Mouse (Mus musculus) forebrain, embryonic 14.5 days (tissue): ENCODE data around the gene Cpm. TPM values are rescaled to one million over a fixed set of nuclear protein-coding genes. Genes with fewer than 3 reads are reported as not detected.

Source experiments
- ATAC-seq: fragments of 200-750 bp; cut with Nextera tagmentation; 2 replicates; pipeline ENCODE4 v1.8.0; 2017; ENCODE audit warnings: mild to moderate bottlenecking, moderate library complexity
- DNase-seq: peaks from one replicate; pipeline ENCODE4 v3.0.0-alpha.2; 2015; ENCODE audit warnings: low spot score
- H3K27ac ChIP-seq: fragments of 300-500 bp; sonication (generic); 2 replicates; pipeline ENCODE4 v1.5.1; 2014; ENCODE audit warnings: low read depth, mild to moderate bottlenecking, control low read depth, low read length, moderate library complexity
- H3K27me3 ChIP-seq: fragments of 300-500 bp; sonication (generic); replicated peaks from 2 replicates; pipeline ENCODE4 v1.6.1; 2014; ENCODE audit warnings: low read length, control low read depth, mixed read lengths; ENCODE audit not compliant: control insufficient read depth, insufficient read depth
- H3K36me3 ChIP-seq: fragments of 300-500 bp; sonication (generic); 2 replicates; pipeline ENCODE4 v1.6.1; 2014; ENCODE audit warnings: low read length, control low read depth; ENCODE audit not compliant: control insufficient read depth, insufficient read depth
- H3K4me1 ChIP-seq: fragments of 300-500 bp; sonication (generic); 2 replicates; pipeline ENCODE4 v1.6.1; 2014; ENCODE audit warnings: antibody characterized with exemption, low read length, control low read depth; ENCODE audit not compliant: control insufficient read depth, insufficient read depth
- H3K4me2 ChIP-seq: fragments of 300-500 bp; sonication (generic); 2 replicates; pipeline ENCODE4 v1.6.1; 2014; ENCODE audit warnings: mild to moderate bottlenecking, control low read depth, low read length
- H3K4me3 ChIP-seq: fragments of 300-500 bp; sonication (generic); 2 replicates; pipeline ENCODE4 v1.5.1; 2014; ENCODE audit warnings: low read depth, low read length, control low read depth
- H3K9ac ChIP-seq: fragments of 300-500 bp; sonication (generic); 2 replicates; pipeline ENCODE4 v1.6.1; 2014; ENCODE audit warnings: mild to moderate bottlenecking, low read length, control low read depth, moderate library complexity
- H3K9me3 ChIP-seq: fragments of 300-500 bp; sonication (generic); replicated peaks from 2 replicates; pipeline ENCODE4 v1.6.1; 2016; ENCODE audit warnings: low read length, control low read depth, mixed read lengths; ENCODE audit not compliant: control insufficient read depth
- WGBS: fragments of 180-500 bp; shearing (Covaris S2); extraction: QIAGEN DNeasy Blood & Tissue Kit; methylation state at CpG from one replicate; pipeline ENCODE4 v1.1.7; 2014; 5-methylcytosine and 5-hydroxymethylcytosine counted together
- polyA plus RNA-seq: library from polyadenylated mRNA; unstranded; fragments of >200 nt; fragmentation: Nextera tagmentation; extraction: Ambion mirVana; gene quantifications from 2 replicates; pipeline ENCODE4 v1.2.1, GENCODE M21; 2014

Gene Cpm
- polyA plus RNA-seq, 1 experiment from 2014 or later = 6.1 TPM

DNA sequence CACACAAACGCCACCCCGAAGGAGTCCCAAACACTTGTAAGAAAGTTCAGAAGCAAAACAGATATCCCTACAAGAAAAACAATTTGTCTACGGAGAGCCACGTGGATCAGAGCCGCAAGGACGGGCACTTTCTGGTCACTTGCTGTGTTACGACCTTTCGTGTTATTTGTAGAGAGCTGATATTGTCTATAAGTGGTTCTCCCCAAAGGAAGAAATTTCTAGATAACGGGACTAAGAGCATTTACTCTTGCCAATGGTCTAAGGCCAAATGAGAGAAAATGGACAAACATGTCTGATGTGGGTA, 54.4 kb downstream of the Cpm start:
- DNase-seq (no peak), ATAC-seq (no peak)
- Histone ChIP-seq H3K9me3 (no peaks in the 10 kb centered on the region), H3K4me1 (no peaks in the 10 kb centered on the region), H3K36me3 (peaks cover 13% of the 10 kb centered on the region), H3K4me2 (no peak overlapping the region), H3K9ac (no peak overlapping the region), H3K4me3 (no peak overlapping the region), H3K27ac (no peak overlapping the region), H3K27me3 (no peaks in the 10 kb centered on the region)
- 95% methylated on average over 9 of the region's 9 CpGs for WGBS

DNA sequence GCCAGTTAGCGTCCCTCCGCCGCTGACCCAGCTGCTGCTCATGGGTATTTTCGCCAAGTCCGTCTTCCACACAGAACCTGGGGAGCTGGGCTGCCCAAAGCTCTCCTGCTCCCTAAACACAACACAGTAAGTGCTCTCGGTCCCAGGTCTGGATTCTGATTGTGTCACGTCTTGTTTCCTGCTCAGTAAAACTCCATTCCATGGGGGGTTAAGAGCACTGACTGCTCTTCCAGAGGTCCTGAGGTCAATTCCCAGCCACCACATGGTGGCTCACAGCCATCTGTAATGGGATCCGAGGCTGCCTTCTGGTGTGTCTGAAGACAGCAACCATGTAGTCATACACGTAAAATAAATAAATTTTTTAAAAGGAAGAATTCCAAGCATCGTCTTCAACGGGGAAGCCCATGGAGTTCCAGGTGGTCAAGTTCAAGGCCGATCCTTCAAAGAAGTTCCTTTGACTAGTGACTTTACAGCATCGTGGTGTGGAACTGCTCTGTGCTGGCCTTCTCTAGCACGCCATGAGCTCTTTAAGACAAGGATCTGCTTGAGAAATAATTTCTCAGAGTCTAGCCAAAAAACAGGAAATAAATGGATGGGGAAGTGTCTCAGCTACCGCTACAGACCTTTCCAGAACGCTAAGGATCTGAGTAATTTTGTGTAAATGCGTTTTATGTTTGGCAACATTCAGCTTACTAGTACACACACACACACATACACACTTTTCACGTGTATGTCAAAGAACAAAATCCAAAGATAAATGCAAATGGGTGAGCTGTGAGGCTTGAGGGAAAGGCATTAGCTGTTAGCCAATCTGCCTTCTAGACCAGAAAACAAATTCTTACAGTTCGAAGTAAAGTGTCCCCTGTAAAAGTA, 55.2 kb downstream of the Cpm start:
- no peak for ATAC-seq
- WGBS = 89% methylated on average over 19 of the region's 19 CpGs
- no peaks in the 10 kb centered on the region for H3K27me3 ChIP-seq

DNA sequence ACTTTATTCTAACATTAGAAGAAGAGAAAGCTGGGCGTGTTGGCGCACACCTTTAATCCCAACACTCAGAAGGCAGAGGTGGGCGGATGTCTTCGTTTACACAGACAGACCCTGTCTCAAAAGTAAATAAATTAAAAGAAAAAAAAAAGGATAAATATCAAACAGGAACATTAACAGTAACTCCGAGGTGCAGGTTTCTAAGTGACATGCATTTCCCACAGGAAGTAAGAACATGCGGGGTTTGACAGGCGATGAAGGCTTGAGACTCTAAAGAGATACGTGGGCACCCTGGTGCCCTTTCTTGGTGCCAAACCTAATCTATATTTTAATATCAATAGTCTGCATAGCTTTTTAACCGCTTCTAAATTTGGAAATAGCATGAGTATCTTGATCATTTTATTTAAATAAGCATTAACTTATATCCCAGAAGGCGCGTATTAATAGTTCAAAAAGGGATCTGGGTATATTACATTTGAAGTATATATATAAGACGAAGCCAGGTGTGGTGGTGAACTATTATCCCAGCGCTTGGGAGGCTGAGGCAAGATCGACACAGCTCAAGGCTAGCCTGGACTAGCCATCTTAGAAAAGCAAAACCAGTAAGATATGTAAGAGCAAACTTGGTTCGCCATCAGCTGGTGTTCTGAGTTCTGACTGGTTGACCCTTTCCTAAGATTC, 56.0 kb downstream of the Cpm start:
- H3K4me3 ChIP-seq = no peak overlapping the region
- ATAC-seq = no peak
- 96% methylated on average over 15 of the region's 15 CpGs for WGBS

More for the DNA sequence above, 55.2 kb downstream of the Cpm start:
- Histone ChIP-seq H3K4me3 (no peak overlapping the region), H3K4me2 (no peak overlapping the region), H3K27ac (no peak overlapping the region), H3K4me1 (no peaks in the 10 kb centered on the region), H3K9me3 (no peaks in the 10 kb centered on the region), H3K9ac (no peak overlapping the region), H3K36me3 (peaks cover 21% of the 10 kb centered on the region)
- DNase-seq = no peak

DNA sequence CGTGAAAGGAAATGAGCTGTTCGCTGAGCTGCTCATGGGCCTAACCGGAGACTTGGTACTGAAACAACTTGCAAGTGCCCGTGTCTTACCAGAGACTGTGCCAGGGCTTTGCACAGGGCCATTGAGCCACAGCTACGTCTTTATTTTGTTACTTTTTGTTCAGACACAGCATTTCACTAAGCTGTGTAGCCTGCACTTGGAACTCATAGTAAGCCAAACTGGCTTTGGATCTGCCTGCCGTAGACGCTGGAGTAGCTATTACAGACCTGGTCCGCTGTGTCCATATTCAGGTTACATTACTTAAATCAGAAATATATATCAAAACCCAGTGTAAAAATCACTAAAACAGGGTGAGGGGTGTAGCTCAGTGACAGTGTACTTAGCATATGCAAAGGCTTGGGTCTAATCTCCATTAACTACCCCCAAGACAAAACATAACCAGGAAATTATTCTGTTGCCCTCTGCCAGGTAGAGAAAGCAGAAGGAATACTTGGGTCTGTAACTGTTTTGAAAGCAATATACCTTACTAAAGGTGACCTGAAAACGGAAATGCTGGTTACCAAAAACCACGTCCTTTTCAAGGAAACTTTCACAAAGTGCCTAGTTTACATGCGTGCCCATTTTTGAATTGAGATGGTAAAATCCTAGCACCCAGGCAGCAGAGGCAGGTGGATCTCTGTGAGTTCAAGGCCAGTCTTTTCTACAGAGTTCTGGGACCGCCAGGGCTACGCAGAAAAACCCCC, 56.7 kb downstream of the Cpm start:
- Histone ChIP-seq H3K4me1 (no peaks in the 10 kb centered on the region), H3K4me2 (no peak overlapping the region), H3K9ac (no peak overlapping the region), H3K4me3 (no peak overlapping the region), H3K27me3 (no peaks in the 10 kb centered on the region), H3K27ac (no peak overlapping the region), H3K36me3 (peaks cover 35% of the 10 kb centered on the region), H3K9me3 (no peaks in the 10 kb centered on the region)
- DNase-seq (no peak), ATAC-seq (no peak)
- WGBS = 92% methylated on average over 13 of the region's 13 CpGs

More for the DNA sequence above, 56.0 kb downstream of the Cpm start:
- H3K4me1 ChIP-seq = no peaks in the 10 kb centered on the region
- H3K27ac ChIP-seq = no peak overlapping the region
- H3K9me3 ChIP-seq = no peaks in the 10 kb centered on the region
- no peaks in the 10 kb centered on the region for H3K27me3 ChIP-seq
- peaks cover 28% of the 10 kb centered on the region for H3K36me3 ChIP-seq
- no peak overlapping the region for H3K4me2 ChIP-seq
- no peak for DNase-seq
- no peak overlapping the region for H3K9ac ChIP-seq

DNA sequence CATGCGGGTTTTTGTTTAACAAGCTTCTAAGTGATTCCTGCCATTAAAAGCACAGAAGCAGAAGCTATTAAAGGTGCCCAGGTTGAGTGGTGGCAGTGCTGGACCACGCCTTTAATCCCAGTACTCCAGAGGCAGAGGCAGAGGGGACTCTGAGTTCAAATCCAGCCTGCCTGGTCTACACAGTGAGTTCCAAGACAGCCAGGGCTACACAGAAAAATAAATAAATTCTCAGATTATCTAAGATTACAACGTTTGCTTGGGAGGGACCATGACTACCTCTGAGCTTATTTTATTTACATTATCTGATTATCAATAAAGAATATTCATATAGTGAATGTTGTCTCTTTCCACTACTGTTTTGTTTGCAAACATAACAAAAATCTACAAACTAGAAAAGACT, 57.7 kb downstream of the Cpm start:
- no peak for DNase-seq
- peaks cover 45% of the 10 kb centered on the region for H3K36me3 ChIP-seq
- H3K27ac ChIP-seq = no peak overlapping the region
- 85% methylated on average over 3 of the region's 3 CpGs for WGBS
- H3K27me3 ChIP-seq = no peaks in the 10 kb centered on the region
- H3K4me1 ChIP-seq = no peaks in the 10 kb centered on the region
- no peak overlapping the region for H3K4me2 ChIP-seq
- H3K9me3 ChIP-seq = no peaks in the 10 kb centered on the region
- no peak overlapping the region for H3K9ac ChIP-seq
- H3K4me3 ChIP-seq = no peak overlapping the region
- ATAC-seq = no peak

DNA sequence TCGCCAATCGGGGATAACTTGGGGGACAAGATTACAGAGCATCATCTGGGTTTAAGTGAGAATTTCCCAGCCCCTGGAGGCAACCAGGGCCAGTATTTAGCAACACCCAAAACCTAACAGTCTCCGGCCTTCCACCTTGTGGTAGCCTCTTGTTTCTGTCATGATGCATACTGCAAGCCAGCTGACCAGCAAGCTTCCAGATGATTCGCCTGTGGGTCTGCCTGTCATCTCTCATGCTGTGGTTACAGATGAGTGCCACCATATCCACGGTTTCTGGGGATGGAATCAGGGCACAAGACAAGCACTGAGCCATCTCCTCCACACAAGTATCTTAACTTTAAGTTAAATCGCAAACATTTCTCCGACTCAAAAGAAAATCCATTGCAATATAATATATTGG, 58.3 kb downstream of the Cpm start:
- Histone ChIP-seq H3K4me3 (no peak overlapping the region), H3K27me3 (no peaks in the 10 kb centered on the region), H3K9me3 (no peaks in the 10 kb centered on the region), H3K4me1 (no peaks in the 10 kb centered on the region), H3K9ac (no peak overlapping the region), H3K4me2 (no peak overlapping the region), H3K27ac (no peak overlapping the region), H3K36me3 (peaks cover 51% of the 10 kb centered on the region)
- no peak for DNase-seq
- 92% methylated on average over 7 of the region's 7 CpGs for WGBS
- ATAC-seq = no peak

DNA sequence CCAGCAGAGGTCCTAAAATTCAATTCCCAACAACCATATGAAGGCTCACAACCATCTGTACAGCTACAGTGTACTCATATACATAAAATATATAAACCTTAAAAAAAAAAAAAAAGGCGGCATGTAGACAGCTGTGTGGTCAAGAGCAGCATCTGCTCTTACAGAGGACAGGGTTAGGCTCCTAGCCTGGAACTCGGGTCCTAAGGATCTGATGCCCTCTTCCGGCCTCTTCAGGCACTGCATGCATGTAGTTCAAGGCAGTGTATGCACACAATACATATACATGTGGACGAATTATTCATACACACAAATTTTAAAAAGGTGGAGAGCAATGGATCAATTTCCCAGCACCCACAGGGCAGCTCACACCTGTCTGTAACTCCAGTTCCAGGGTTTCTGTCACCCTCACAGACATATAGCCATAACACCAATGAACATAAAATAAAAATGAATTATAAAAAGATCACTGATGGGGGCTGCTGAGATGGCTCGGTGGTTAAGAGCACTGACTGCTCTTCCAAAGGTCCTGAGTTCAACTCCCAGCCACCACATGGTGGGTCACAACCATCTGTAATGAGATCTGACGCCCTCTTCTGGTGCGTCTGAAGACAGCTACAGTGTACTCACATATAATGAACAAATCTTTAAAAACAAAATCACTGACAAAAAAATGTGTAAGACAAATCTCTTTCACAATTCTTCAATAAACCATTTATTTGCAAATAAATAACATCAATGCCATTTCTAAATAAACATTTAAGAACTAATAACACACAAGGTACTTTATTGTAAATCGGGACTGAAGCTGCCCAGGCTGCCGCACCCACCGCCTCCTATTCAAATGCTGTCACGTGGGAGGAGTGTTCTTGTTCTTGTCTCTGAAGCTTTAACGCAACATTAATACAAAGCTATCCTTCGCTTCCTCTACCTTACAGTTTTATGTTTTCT, 59.2 kb downstream of the Cpm start:
- no peak overlapping the region for H3K4me3 ChIP-seq
- H3K27me3 ChIP-seq = no peaks in the 10 kb centered on the region
- peak; percentile 55; the same call in 1 of the 2 replicates for ATAC-seq
- no peak overlapping the region for H3K4me2 ChIP-seq
- no peak overlapping the region for H3K9ac ChIP-seq
- H3K27ac ChIP-seq = no peak overlapping the region
- H3K36me3 ChIP-seq = peaks cover 57% of the 10 kb centered on the region
- H3K9me3 ChIP-seq = no peaks in the 10 kb centered on the region
- DNase-seq = peak; percentile 34
- WGBS = 84% methylated on average over 13 of the region's 13 CpGs
- H3K4me1 ChIP-seq = no peaks in the 10 kb centered on the region

DNA sequence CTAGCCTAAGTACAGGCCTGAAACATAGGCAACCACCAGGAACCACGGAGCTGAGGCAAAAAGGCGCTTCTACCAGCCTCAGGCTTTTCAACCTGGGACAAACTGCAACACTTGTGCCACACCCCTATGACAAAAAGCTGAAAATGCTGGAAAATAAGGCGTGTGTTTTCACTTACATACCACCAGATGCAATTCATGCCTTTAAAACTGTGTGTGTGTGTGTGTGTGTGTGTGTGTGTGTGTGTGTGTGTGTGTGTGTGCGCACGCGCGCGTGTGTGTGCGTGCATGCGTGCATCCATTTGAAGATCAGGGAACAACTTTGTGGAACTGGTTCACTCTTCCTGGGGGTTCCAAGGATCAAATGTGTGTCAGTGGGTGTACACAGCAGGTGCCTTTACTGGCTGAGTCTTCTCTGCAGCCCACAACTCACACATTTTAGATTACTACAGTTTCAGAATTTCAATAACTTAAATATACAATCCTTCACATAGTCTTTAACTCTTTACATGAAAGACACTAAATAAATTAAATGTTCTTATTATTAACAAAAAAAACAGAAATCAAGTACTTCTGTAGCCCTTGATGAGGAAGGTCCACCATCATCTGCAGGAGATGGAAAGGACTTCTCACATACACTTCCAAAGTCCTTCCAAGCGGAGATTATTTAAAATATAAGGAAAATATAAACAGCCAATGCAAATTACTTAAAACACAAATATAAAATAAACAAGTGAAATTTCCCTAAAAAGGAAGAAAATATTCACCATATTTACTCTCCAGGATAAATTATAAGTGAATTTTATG, 60.2 kb downstream of the Cpm start:
- Histone ChIP-seq H3K36me3 (peaks cover 64% of the 10 kb centered on the region), H3K27ac (no peak overlapping the region), H3K9ac (no peak overlapping the region), H3K4me2 (no peak overlapping the region), H3K4me3 (no peak overlapping the region), H3K9me3 (no peaks in the 10 kb centered on the region), H3K4me1 (no peaks in the 10 kb centered on the region), H3K27me3 (no peaks in the 10 kb centered on the region)
- DNase-seq = no peak
- WGBS = 95% methylated on average over 11 of the region's 11 CpGs
- no peak for ATAC-seq
